12 mouse cellular contexts compared by ENCODE assay signal in the genomic region with DNA sequence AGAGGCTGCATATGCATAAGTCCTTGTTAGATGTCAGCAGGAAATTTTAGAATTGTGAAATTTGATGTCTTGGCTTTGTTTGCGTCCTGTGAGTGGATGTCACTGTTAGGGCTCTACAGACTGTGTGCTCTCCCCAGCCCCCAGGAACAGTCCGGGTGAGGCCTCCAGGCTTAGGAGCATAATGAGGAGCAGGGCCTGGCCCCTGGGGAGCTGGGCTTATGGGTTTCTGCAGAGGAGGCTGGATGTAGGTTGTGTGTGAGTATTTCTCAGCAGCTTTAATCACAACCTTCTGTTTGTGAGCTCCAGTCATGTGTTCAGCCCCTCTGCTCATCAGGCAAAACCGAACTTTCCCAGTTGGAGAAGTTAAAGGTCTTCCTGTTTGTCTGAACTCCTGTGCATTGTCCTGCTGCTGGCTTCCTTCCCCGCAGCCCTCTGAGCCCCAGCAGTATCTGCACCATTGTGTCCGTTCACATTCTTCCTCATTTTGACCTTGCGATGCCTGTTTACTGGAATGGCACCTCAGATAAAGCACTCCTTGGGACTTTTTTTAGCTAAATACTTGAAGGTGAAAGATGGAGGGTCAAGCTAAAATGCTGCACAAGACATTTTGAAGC.
DNase-seq lines count a peak whose midpoint lies in the region; ATAC-seq and TF ChIP-seq lines count a peak whose summit lies in the region.
"Had no signal": no experiment of that assay in that cellular context is flagged by ENCODE, and none has a peak within 500 bp of the region (broad histone marks: within the 10 kb centered on the region; RNA-seq: fewer than 3 reads in every experiment).

No protein-coding gene starts in this region.

- WGBS in heart, adult 2 months = 32% methylated on average over 6 of the region's 6 CpGs
- WGBS in lung, embryonic 15.5 days = 47% methylated on average over 6 of the region's 6 CpGs
- 31% methylated on average over 6 of the region's 6 CpGs for WGBS in embryonic facial prominence, embryonic 13.5 days
- WGBS in liver, embryonic 15.5 days (ENCODE audit: insufficient replicate concordance) = 43% methylated on average over 6 of the region's 6 CpGs

- no peak for ATAC-seq in lung, embryonic 15.5 days (ENCODE audit: borderline replicate concordance, extremely low read depth, low FRiP score, low TSS enrichment)
- peak; percentile 71; the same call in 1 of the 2 replicates for ATAC-seq in embryonic facial prominence, embryonic 13.5 days (ENCODE audit: insufficient number of reproducible peaks, insufficient read depth, low FRiP score, low TSS enrichment, low read depth)
- peak; percentile 37; the same call in 1 of the 2 replicates for ATAC-seq in liver, embryonic 15.5 days (ENCODE audit: insufficient read depth)
- no peak for ATAC-seq in erythroid progenitor cell, adult 5-6 weeks (replicated peaks; ENCODE audit: low FRiP score, poor library complexity, severe bottlenecking)

- TF ChIP-seq CTCF in heart, adult 2 months (IDR thresholded peaks at IDR 0.05) = no peak

- H3K79me2 ChIP-seq in heart, adult 2 months (replicated peaks; ENCODE audit: control insufficient read depth, insufficient read depth, low read length) = no peaks in the 10 kb centered on the region

- H3K36me3 ChIP-seq in heart, adult 2 months (ENCODE audit: control insufficient read depth, insufficient read depth, low read length) = 0 out of 2 replicates have a peak, but pooled peaks cover 3% of the 10 kb centered on the region
- no peaks in the 10 kb centered on the region for H3K36me3 ChIP-seq in lung, embryonic 15.5 days
- no peaks in the 10 kb centered on the region for H3K36me3 ChIP-seq in embryonic facial prominence, embryonic 13.5 days
- no peaks in the 10 kb centered on the region for H3K36me3 ChIP-seq in liver, embryonic 15.5 days (replicated peaks)

- H3K9me3 ChIP-seq in lung, embryonic 15.5 days = no peaks in the 10 kb centered on the region
- peaks cover 2% of the 10 kb centered on the region; the same call in 1 of the 2 replicates for H3K9me3 ChIP-seq in embryonic facial prominence, embryonic 13.5 days
- H3K9me3 ChIP-seq in liver, embryonic 15.5 days (replicated peaks) = no peaks in the 10 kb centered on the region

- TF ChIP-seq EP300 in heart, adult 2 months (IDR thresholded peaks at IDR 0.05; ENCODE audit: insufficient read depth, low read depth, low read length) = no peak

- H3K4me1 ChIP-seq in heart, adult 2 months (ENCODE audit: control insufficient read depth, insufficient read depth, low read length) = peaks cover 12% of the 10 kb centered on the region
- H3K4me1 ChIP-seq in lung, embryonic 15.5 days = peaks cover 7% of the 10 kb centered on the region
- peaks cover 36% of the 10 kb centered on the region for H3K4me1 ChIP-seq in embryonic facial prominence, embryonic 13.5 days
- H3K4me1 ChIP-seq in liver, embryonic 15.5 days (replicated peaks) = peaks cover 7% of the 10 kb centered on the region; the same call in 1 of the 2 replicates

- no peaks in the 10 kb centered on the region for H3K27me3 ChIP-seq in heart, adult 2 months (ENCODE audit: control insufficient read depth, insufficient read depth, low read length)
- no peaks in the 10 kb centered on the region for H3K27me3 ChIP-seq in lung, embryonic 15.5 days
- H3K27me3 ChIP-seq in embryonic facial prominence, embryonic 13.5 days = no peaks in the 10 kb centered on the region
- no peaks in the 10 kb centered on the region for H3K27me3 ChIP-seq in liver, embryonic 15.5 days

- no peak overlapping the region for H3K9ac ChIP-seq in heart, adult 2 months (ENCODE audit: low read depth, low read length)
- H3K9ac ChIP-seq in lung, embryonic 15.5 days = no peak overlapping the region
- 0 out of 2 replicates have a peak overlapping the region, but pooled peaks have one; percentile 32 for H3K9ac ChIP-seq in embryonic facial prominence, embryonic 13.5 days
- H3K9ac ChIP-seq in liver, embryonic 15.5 days = no peak overlapping the region

- no peak overlapping the region for H3K4me2 ChIP-seq in lung, embryonic 15.5 days
- peak overlapping the region; percentile 9; the same call in 1 of the 2 replicates for H3K4me2 ChIP-seq in embryonic facial prominence, embryonic 13.5 days
- H3K4me2 ChIP-seq in liver, embryonic 15.5 days = no peak overlapping the region

- intact Hi-C loops in heart, adult 2 months (cut with DNase I) = no loop called here
- intact Hi-C loops in heart, postnatal 10 days (cut with DNase I) = no loop called here

- TF ChIP-seq POLR2A in heart, adult 2 months (IDR thresholded peaks at IDR 0.05; ENCODE audit: insufficient read depth, low read depth, low read length) = no peak

- H3K27ac ChIP-seq in heart, adult 2 months = peak overlapping the region; percentile 31
- peak overlapping the region; percentile 74 for H3K27ac ChIP-seq in lung, embryonic 15.5 days
- H3K27ac ChIP-seq in embryonic facial prominence, embryonic 13.5 days = peak overlapping the region; percentile 85
- no peak overlapping the region for H3K27ac ChIP-seq in liver, embryonic 15.5 days (replicated peaks)

- no peak overlapping the region for H3K4me3 ChIP-seq in heart, adult 2 months
- H3K4me3 ChIP-seq in lung, embryonic 15.5 days = no peak overlapping the region
- no peak overlapping the region for H3K4me3 ChIP-seq in embryonic facial prominence, embryonic 13.5 days
- no peak overlapping the region for H3K4me3 ChIP-seq in liver, embryonic 15.5 days (replicated peaks)

- DNase-seq in heart, adult 2 months = no peak
- DNase-seq in heart, postnatal 10 days = no peak
- no peak for DNase-seq in lung, postnatal 14 days
- DNase-seq in right cerebral cortex, postnatal 10 days (ENCODE audit: low spot score in 2 of 2) = no peak
- DNase-seq: cerebellum, adult 9-11 months; gastrocnemius, postnatal 10 days; right cerebral cortex, postnatal 4 days; thymus, postnatal 36 days had no signal

Comparison
In these comparisons a context has a peak if more than half of its experiments do, and no peak if none do; other contexts are left out.
1. ATAC-seq: peak in embryonic facial prominence, embryonic 13.5 days (single experiment) and liver, embryonic 15.5 days (single experiment); none in lung, embryonic 15.5 days (single experiment) and erythroid progenitor cell, adult 5-6 weeks (single experiment).